Mouse (Mus musculus) neural tube, embryonic 11.5 days (tissue): Measurements from ENCODE around the gene Mb. TPM values are rescaled to one million over a fixed set of nuclear protein-coding genes. Genes with fewer than 3 reads are reported as not detected.

Experiments
- ATAC-seq: fragments of 200-750 bp; cut with Nextera tagmentation; 2 replicates; pipeline ENCODE4 v1.8.0; 2017; ENCODE audit warnings: moderate number of reproducible peaks, mild to moderate bottlenecking, moderate TSS enrichment, moderate library complexity; ENCODE audit not compliant: insufficient read depth, low FRiP score, low TSS enrichment
- DNase-seq: peaks from one replicate; pipeline ENCODE4 v3.0.0-alpha.2; 2015; ENCODE audit warnings: low spot score
- H3K27ac ChIP-seq: fragments of 300-500 bp; sonication (generic); 2 replicates; pipeline ENCODE4 v1.5.1; 2014; ENCODE audit warnings: low read depth, mild to moderate bottlenecking, low read length
- H3K27me3 ChIP-seq: fragments of 300-500 bp; sonication (generic); 2 replicates; pipeline ENCODE4 v1.6.1; 2014; ENCODE audit warnings: mild to moderate bottlenecking, low read length, mixed read lengths; ENCODE audit not compliant: control insufficient read depth, insufficient read depth
- H3K36me3 ChIP-seq: fragments of 300-500 bp; sonication (generic); 2 replicates; pipeline ENCODE4 v1.6.1; 2014; ENCODE audit warnings: mild to moderate bottlenecking, low read length, moderate library complexity, mixed read lengths; ENCODE audit not compliant: control insufficient read depth, insufficient read depth
- H3K4me1 ChIP-seq: fragments of 300-500 bp; sonication (generic); 2 replicates; pipeline ENCODE4 v1.6.1; 2014; ENCODE audit warnings: low read length, mixed read lengths; ENCODE audit not compliant: control insufficient read depth, insufficient read depth
- H3K4me2 ChIP-seq: fragments of 300-500 bp; sonication (generic); 2 replicates; pipeline ENCODE4 v1.6.1; 2014; ENCODE audit warnings: low read depth, mild to moderate bottlenecking, moderate library complexity
- H3K4me3 ChIP-seq: fragments of 300-500 bp; sonication (generic); 2 replicates; pipeline ENCODE4 v1.5.1; 2014; ENCODE audit warnings: low read depth, low read length
- H3K9ac ChIP-seq: fragments of 300-500 bp; sonication (generic); 2 replicates; pipeline ENCODE4 v1.6.1; 2014; ENCODE audit warnings: mild to moderate bottlenecking, low read length
- H3K9me3 ChIP-seq: fragments of 300-500 bp; sonication (generic); 2 replicates; pipeline ENCODE4 v1.6.1; 2016; ENCODE audit warnings: low read length; ENCODE audit not compliant: control insufficient read depth
- WGBS: fragments of 180-500 bp; shearing (Covaris S2); extraction: QIAGEN DNeasy Blood & Tissue Kit; methylation state at CpG from one replicate; pipeline ENCODE4 v1.1.7; 2014; 5-methylcytosine and 5-hydroxymethylcytosine counted together
- polyA plus RNA-seq: library from polyadenylated mRNA; unstranded; fragments of >200 nt; fragmentation: Nextera tagmentation; extraction: Ambion mirVana; gene quantifications from 2 replicates; pipeline ENCODE4 v1.2.1, GENCODE M21; 2014

Gene Mb
- polyA plus RNA-seq, 1 experiment from 2014 or later = 2.0 TPM

GRCm38 (mm10) chr15:77017897-77018296, 32.6 kb downstream of the Mb start:
- no peak overlapping the region for H3K4me2 ChIP-seq
- no peaks in the 10 kb centered on the region for H3K36me3 ChIP-seq
- ATAC-seq (no peak), DNase-seq (no peak)
- no peaks in the 10 kb centered on the region for H3K27me3 ChIP-seq
- no peak overlapping the region for H3K27ac ChIP-seq
- no peaks in the 10 kb centered on the region for H3K4me1 ChIP-seq
- H3K9ac ChIP-seq = no peak overlapping the region
- H3K9me3 ChIP-seq = no peaks in the 10 kb centered on the region
- no peak overlapping the region for H3K4me3 ChIP-seq

- Histone ChIP-seq H3K9ac (no peak overlapping the region), H3K36me3 (no peaks in the 10 kb centered on the region), H3K27ac (no peak overlapping the region), H3K27me3 (no peaks in the 10 kb centered on the region), H3K4me2 (no peak overlapping the region), H3K4me3 (no peak overlapping the region), H3K4me1 (no peaks in the 10 kb centered on the region), H3K9me3 (no peaks in the 10 kb centered on the region)
- DNase-seq (no peak), ATAC-seq (no peak)
- WGBS = 93% methylated on average over 6 of the region's 6 CpGs
Measured at GRCm38 (mm10) chr15:77016509-77016908, 34.0 kb downstream of the Mb start.

- Histone ChIP-seq H3K4me3 (no peak overlapping the region), H3K27me3 (no peaks in the 10 kb centered on the region), H3K36me3 (no peaks in the 10 kb centered on the region), H3K4me1 (no peaks in the 10 kb centered on the region), H3K27ac (no peak overlapping the region), H3K4me2 (no peak overlapping the region), H3K9ac (no peak overlapping the region), H3K9me3 (no peaks in the 10 kb centered on the region)
- WGBS = 65% methylated on average over 4 of the region's 4 CpGs
- ATAC-seq (no peak), DNase-seq (no peak)
Measured at GRCm38 (mm10) chr15:77014985-77015384, 35.5 kb downstream of the Mb start.

- no peaks in the 10 kb centered on the region for H3K27me3 ChIP-seq
- no peak overlapping the region for H3K9ac ChIP-seq
- no peaks in the 10 kb centered on the region for H3K9me3 ChIP-seq
- H3K4me1 ChIP-seq = no peaks in the 10 kb centered on the region
- ATAC-seq = no peak
- WGBS = 75% methylated on average over 6 of the region's 6 CpGs
- DNase-seq = no peak
- 0 out of 2 replicates have a peak overlapping the region, but pooled peaks have one; percentile 8 for H3K27ac ChIP-seq
- no peaks in the 10 kb centered on the region for H3K36me3 ChIP-seq
- no peak overlapping the region for H3K4me2 ChIP-seq
- H3K4me3 ChIP-seq = no peak overlapping the region
Measured at GRCm38 (mm10) chr15:77014431-77014830, 36.0 kb downstream of the Mb start.

GRCm38 (mm10) chr15:77013753-77014241, 36.7 kb downstream of the Mb start:
- Histone ChIP-seq H3K36me3 (no peaks in the 10 kb centered on the region), H3K4me2 (no peak overlapping the region), H3K4me1 (no peaks in the 10 kb centered on the region), H3K9ac (no peak overlapping the region), H3K27me3 (no peaks in the 10 kb centered on the region), H3K4me3 (no peak overlapping the region), H3K9me3 (no peaks in the 10 kb centered on the region), H3K27ac (no peak overlapping the region; the same call in 1 of the 2 replicates)
- peak; percentile 32 for DNase-seq
- no peak for ATAC-seq
- WGBS = 29% methylated on average over 15 of the region's 15 CpGs

- Histone ChIP-seq H3K4me2 (no peak overlapping the region), H3K27me3 (no peaks in the 10 kb centered on the region), H3K9me3 (no peaks in the 10 kb centered on the region), H3K9ac (no peak overlapping the region), H3K4me3 (no peak overlapping the region), H3K27ac (no peak overlapping the region), H3K36me3 (no peaks in the 10 kb centered on the region), H3K4me1 (no peaks in the 10 kb centered on the region)
- 90% methylated on average over 6 of the region's 6 CpGs for WGBS
- DNase-seq (no peak), ATAC-seq (no peak)
Measured at GRCm38 (mm10) chr15:77008851-77009250, 41.6 kb downstream of the Mb start.

- no peak overlapping the region for H3K4me2 ChIP-seq
- no peak overlapping the region for H3K9ac ChIP-seq
- no peak for ATAC-seq
- H3K27ac ChIP-seq = no peak overlapping the region
- peak; percentile 67 for DNase-seq
- H3K4me3 ChIP-seq = no peak overlapping the region
- H3K27me3 ChIP-seq = no peaks in the 10 kb centered on the region
- H3K9me3 ChIP-seq = no peaks in the 10 kb centered on the region
- no peaks in the 10 kb centered on the region for H3K4me1 ChIP-seq
- 39% methylated on average over 3 of the region's 3 CpGs for WGBS
- no peaks in the 10 kb centered on the region for H3K36me3 ChIP-seq
Measured at GRCm38 (mm10) chr15:77003868-77004215, 46.6 kb downstream of the Mb start.

GRCm38 (mm10) chr15:77003173-77003867, 47.1 kb downstream of the Mb start:
- H3K9ac ChIP-seq = no peak overlapping the region
- H3K4me3 ChIP-seq = no peak overlapping the region
- 85% methylated on average over 3 of the region's 3 CpGs for WGBS
- ATAC-seq (no peak), DNase-seq (no peak)
- no peak overlapping the region for H3K4me2 ChIP-seq
- H3K9me3 ChIP-seq = no peaks in the 10 kb centered on the region
- H3K27me3 ChIP-seq = no peaks in the 10 kb centered on the region
- H3K27ac ChIP-seq = no peak overlapping the region
- no peaks in the 10 kb centered on the region for H3K36me3 ChIP-seq
- H3K4me1 ChIP-seq = no peaks in the 10 kb centered on the region

- Histone ChIP-seq H3K36me3 (no peaks in the 10 kb centered on the region), H3K9ac (no peak overlapping the region), H3K4me2 (no peak overlapping the region), H3K4me3 (no peak overlapping the region; the same call in 1 of the 2 replicates), H3K27ac (no peak overlapping the region), H3K9me3 (no peaks in the 10 kb centered on the region), H3K27me3 (no peaks in the 10 kb centered on the region), H3K4me1 (no peaks in the 10 kb centered on the region)
- WGBS = 58% methylated on average over 19 of the region's 21 CpGs
- no peak for ATAC-seq
- no peak for DNase-seq
Measured at GRCm38 (mm10) chr15:76998878-76999588, 51.4 kb downstream of the Mb start.
